Mouse (Mus musculus) c-Kit-positive CD71-positive TER-119-negative erythroid progenitor cells, embryonic 14.5 days (primary cell): Measurements from ENCODE around the gene Stat4.
"Not testable (repeated sequence)": the region's sequence is repeated elsewhere in the genome, so short reads cannot be mapped to it uniquely, and the experiment has no call there.

ENCODE experiments used
- DNase-seq: peaks from one replicate; pipeline ENCODE4 v3.0.0-alpha.2; 2013; ENCODE audit warnings: low read depth

Gene Stat4

DNA sequence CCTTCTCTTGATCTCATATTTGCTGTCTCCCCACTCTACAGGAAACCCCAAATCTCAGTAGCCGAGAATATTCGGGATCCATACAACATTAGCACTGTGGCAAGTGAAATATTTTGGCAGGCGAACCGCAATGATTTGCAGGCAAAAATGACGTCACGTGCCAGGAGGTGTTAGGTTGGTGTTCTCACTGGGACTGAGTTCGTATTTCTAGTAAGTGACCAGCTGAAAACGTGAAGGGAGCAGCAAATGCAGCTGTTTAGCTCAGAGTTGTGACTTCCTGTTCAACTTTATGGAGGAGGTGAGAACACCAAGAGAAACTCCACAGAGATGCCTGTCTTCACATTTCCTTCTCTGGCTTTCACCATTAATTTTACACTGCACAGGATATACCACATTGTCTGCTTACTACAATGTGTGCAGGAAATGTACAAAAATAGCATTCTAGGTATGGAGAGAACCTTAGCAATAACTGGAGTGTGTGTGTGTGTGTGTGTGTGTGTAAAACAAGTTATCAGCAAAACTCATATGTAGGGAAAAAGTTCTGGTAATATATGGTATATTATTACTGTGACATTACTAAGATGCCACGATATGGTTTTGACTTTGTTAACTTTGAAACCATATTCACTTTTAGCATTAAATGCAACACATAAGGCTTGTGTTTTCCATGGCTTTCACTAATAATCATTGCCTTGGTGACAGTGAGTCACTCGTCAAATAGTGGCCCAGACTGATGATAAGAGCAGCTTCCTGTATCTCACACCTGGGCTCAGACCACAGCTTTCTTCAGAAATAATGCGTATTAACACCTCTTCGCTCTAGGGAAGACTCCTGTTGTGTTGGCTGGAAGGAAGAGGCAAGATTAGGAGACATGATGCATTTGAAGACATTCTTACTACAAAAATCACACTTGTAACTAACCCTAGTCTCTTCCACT is 48.1 kb downstream of the Stat4 start:
- DNase-seq, result no peak

DNA sequence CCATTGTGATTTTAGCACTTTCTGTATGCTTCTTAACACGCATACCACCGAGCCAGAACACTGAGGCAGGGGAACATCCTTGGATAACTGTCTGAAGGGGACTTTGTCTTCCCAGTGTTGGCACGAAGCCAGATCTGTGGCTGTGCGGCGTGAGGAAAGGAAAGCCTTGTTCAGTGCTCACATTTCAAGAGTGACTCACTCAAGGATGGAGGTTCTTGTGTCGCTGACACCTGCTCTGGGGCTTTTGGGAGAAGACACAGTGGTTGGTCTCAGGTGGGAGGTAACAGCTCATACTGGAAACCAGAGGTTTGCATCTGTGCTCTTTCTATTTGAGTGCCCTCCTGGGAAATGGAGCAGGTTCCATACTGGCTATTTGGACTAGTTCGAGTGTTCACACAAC is 52.2 kb downstream of the Stat4 start:
- no peak for DNase-seq

DNA sequence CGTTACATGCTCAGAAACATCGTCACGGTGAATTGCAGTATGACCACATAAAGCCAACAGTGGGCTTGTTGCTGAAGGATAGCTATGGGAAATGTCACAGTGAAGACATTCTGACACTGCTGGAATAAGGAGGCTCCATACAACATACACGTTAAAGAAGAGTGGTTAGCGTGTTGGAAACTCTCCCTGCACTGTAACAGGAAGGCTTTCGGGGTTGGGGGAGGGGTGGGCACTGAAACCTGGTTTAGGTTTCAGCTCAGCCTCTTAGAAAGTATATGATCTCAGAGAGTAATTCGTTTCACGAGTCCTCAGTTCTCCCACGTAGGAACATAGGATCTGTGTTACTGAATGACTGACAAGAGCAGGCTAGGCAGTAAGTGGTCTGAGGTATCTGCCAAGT is 52.7 kb downstream of the Stat4 start:
- no peak for DNase-seq

DNA sequence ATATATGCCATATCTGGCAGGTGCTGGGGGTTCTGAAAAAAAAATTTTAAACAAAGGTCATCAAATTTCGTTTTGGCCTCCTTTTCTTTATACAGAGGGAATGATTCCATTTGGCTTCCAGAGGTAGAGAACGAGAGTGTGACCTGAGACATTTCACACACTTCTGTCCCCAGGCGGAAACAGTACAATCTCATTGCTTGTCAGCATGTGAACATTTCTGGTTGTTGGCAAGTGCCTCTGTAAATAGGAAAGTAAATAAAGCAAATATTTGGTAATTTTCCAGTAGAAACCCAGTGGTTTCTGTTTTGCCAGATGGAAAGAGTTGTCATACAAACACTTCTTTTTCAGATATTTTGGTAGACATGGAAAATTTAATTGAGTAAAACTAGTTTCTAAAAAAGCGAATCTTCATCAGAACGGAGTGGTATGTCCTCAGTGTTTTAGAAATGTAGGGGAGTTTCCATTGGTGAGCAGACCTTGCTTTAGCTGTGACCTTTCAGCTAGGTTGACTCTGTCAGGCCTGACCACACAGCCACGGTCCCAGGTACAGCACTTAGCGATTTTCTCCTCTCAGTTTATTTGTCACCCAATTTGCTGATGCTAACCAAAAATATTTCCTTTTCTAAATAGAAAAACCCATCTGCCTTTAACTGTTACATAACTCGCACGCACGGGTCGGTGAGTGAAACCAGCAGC is 53.6 kb downstream of the Stat4 start:
- no peak for DNase-seq

DNA sequence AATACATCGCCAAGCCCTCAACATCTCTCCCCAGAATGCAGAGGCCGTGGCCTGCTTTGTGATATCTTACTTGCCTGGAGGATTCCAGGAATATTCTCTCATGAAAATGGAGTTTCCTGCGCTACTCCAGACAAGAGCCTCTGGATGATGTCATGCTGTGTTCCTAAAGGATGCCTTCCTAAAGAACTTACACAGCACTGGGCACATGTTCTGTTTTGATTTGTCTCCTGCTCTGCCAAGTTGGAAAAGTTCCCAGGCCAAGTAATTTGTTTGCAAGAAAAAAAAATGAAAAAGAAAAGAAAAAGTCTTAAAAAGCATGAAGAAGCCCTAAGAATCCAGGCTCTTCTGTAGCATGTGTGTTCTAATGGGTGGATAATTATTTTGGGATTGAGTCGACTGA is 56.2 kb downstream of the Stat4 start:
- no peak for DNase-seq

DNA sequence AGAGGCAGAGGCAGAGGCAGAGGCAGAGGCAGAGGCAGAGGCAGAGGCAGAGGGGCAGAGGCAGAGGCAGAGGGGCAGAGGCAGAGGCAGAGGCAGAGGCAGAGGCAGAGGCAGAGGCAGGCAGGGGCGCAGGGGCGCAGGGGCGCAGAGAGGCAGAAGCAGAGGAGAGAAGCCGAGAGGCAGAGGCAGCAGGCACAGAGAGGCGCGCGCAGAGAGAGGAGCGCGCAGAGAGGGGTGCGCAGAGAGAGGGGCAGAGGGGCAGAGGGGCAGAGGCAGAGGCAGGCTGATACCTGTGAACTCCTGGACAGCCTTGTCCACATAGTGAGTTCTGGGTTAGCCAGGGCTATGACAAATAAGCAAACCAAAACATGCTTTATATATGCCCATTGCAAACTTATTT is 59.9 kb downstream of the Stat4 start:
- not testable (repeated sequence) for DNase-seq

DNA sequence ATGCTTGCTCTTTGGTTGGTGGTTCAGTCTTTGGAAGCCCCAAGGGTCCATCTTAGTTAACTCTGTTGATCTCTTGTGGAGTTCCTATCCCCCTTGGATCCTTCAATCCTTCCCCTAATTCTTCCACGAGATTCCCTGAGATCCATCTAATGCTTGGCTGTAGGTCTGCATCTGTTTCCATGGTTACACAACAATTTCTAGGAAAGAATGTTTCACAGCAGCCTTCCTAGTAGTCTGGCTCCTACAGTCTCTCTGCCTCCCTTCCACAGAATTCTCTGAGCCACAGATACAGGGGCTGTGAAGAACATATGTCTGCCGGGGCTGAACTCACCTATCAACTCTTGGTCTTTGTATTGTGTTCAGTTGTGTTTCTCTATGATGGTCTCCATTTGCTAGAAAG is 61.8 kb downstream of the Stat4 start:
- DNase-seq, result no peak

DNA sequence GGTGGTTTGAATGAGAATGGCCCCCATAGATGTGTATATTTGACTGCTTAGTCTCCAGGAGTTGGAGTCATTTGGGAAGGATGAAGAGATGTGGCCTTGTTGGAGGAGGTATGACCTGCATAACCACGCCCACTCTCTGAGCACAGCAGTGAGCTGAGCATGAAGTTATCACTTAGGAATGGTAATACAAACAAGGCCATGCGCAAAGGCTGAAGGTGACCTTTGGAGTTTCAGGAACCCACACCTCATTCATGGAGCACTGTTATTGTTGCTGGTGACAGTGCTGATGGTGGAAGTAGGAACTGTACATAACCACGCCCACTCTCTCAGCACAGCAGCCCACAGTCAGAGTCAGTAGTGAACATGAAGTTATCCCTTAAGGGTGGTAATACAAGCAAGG is 62.9 kb downstream of the Stat4 start:
- no peak for DNase-seq

DNA sequence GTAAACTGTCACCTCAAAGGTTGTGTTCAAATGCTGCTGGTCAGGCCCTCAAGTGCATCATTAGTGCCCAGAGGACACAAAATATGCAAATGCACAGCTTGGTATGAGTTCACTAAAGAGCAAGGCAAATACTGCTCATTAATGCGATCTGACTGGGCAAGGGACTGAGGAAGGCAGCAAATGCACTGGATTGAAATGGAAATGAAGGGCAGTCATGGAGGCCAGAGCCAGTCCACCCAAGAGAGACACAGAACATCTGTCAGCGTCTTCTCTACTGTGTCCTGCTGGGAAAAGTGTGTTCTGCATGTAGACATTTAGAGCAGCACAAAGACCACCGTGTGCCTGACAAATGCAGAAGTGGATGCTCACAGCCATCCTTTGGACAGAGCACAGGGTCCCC is 64.6 kb downstream of the Stat4 start:
- no peak for DNase-seq

DNA sequence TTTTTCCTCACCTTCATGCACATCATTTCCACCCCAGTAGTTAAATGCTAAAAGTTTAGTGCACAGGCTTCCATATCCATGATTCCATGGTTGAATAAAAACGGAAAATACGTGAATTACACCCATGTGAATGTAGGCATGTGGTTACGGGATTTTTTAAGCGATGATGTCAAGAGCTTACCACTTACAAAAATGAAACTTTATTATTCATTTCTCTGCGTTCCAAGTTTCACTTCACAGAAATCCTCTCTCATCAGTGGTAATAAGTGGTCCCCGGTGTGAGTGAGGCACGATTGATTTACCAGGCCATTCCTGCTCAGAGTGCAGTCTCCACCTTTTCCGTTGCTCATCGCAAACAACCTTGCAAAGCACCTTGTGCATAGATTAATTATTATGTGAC is 66.0 kb downstream of the Stat4 start:
- no peak for DNase-seq

DNA sequence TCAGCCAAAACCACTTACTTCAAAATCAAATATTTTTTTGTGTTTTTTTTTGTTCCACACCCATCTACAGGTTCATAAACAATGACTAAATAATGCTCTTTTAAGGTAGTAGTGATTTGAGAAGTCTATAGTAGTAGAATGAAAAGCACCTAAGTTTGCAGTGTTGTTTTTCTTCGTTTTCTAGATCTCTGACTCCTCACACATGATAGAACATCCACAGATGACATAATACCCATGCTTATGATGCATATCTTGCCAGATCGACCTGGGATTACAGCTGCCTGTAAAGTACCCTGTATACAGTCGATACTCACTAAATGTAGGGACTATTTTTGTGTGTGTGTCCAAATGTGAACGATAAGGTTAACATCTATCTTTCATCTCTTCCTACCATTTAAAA is 69.0 kb downstream of the Stat4 start:
- DNase-seq, result no peak

DNA sequence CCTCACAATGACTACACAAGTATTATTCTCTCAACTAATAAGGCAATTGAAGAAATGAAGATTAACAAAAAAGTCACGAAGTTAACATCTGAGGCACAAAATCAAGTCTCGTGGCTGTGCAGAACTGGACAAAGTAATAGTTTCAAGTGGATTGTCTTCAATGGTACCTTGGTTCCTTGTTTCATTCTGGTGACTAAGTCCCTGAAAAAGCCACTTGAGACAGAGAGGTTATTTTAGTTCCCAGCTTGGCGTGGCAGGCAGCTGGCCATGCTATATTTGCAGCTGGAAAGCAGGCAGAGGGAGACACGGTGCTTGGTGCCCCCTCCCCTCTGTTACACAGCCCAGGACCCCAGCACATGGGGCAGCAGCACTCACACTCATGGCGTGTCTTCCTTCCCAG is 70.2 kb downstream of the Stat4 start:
- no peak for DNase-seq

DNA sequence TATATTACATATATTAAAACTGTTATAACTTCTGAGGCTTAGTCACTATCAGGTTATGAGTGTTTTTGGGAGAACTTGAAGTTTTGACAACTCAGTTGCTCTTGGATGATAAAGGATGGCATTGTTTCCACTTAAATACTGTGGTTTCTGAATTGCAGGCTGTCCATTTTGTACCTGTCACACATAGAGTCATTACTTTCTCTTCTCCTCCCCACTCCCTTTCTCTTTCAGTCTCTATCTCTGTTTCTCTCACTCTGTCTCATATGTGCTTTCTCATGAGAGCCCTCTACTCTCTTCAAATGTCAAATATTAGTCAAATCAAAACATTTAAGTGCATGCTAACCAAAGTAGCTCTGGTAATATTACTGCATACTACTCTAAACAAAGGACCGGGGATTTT is 79.3 kb downstream of the Stat4 start:
- DNase-seq, result no peak

DNA sequence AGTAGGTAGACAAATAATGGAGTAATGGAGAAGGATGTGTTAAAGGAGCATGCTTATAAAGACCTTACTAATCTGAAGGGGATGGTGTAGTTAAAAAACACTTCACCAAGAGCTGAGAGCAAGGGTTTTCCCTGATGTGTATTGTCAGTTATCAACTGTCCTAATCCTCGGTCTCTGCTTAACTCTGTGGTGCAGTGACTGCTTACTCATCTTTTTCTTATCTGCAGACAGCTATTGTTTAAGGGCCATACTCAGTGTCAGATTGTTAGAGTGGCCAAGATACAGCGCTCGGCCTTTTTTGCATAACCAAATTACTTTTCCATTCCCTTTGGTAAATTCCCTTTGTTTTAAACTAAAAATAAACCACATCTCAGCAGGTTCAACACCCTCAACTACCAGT is 79.7 kb downstream of the Stat4 start:
- DNase-seq, result no peak

DNA sequence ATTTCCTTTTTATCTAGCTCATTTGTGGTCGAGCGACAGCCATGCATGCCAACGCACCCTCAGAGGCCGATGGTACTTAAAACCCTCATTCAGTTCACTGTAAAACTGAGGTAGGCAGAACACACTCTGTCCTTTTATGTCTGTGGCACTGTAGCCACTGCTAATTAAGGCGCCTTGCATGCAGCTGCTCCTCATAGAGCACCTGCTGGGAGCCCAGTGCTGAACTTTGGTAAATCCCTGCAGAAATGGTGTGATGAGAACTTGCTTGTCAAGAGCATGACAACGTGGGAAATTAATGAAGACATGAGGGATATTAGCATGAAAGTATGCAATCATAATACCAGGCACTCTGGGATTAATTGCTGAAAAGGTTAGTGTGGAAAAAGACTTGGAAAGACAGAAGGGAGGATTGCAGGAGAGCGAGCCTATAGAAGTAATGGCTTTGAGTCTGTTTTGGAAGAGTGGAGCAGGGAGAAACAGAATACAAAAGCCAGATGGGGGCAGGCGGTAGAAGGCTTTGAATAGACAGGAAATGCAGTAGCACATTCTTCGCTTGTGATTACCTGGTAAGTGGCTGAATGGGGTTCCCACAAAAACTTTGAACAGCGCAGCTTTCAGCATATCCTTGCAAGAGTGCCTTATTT is 92.9 kb downstream of the Stat4 start:
- no peak for DNase-seq

DNA sequence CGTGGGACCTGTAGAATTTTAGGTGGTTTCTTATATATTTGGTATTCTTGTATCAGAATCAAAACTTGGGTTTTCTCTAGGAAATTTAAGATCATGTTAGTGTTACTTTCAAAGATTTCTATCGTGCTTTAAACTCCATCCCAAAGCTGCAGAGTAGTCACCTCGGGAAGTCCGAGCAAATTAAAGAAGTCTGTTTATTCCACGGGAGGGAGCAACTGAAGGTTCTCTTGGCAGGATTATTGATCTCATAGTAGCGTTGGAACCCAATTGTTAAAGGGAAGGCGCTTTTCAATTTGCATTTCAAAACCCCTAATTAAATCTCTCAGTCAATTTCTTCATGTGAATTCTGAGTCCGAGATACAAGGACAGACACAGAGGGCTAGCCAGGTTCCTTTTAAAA is 93.4 kb downstream of the Stat4 start:
- no peak for DNase-seq

DNA sequence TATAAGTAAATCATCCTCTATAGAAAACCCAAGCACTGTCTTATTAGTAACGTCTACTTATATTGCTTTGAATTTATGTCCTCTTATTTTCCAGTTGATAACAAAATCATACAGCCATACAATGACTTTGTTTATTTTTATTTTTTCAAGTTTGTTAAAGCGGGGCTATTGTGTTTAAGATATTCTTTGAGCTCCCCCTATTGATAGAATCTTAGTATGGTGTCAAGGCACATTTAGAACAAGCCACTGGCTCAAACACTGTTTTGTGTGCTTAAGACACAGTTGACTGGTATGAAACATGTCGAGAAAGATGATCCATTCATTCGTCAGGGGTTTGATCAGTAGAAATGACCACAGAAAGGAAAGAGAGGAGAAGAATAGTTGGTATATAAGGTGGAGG is 99.3 kb downstream of the Stat4 start:
- DNase-seq, result no peak

DNA sequence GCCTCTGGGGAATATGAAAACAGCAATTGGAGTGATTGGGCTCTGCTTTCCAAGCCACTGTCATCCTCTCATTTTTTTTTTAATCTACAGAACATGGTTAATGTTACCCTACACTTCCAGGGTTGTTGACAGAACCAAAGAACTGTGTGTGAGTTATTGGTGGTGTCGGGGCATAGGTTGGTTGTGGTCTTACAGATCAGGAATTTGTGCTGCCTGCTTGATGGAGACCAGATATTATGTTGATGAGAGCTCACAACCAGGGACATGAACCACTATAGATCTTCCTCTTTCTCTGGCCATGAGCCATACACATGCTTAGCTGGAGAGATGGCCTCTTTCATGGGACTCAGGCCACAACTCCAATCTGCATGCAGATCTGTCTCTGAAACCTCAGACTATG is 100.2 kb downstream of the Stat4 start:
- DNase-seq, result no peak

DNA sequence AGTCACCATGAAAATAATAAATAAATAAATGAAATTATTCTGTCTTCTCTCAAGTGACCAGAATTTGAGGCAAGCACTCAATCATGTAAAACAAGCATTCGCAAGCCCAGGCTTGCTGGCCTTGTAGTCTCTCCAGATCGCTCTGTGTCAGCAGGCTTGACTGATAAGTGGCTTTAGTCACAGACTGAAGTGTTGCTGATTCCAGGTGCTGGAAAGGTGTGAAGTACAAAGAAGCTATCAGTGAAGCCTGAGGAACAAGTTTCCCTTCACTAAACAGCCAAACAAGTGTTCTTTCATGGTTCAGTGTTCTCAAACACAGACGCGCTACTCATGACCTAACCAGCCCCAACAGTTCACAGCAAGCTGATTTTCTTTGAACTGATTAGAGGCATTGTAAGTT is 101.7 kb downstream of the Stat4 start:
- DNase-seq, result no peak

DNA sequence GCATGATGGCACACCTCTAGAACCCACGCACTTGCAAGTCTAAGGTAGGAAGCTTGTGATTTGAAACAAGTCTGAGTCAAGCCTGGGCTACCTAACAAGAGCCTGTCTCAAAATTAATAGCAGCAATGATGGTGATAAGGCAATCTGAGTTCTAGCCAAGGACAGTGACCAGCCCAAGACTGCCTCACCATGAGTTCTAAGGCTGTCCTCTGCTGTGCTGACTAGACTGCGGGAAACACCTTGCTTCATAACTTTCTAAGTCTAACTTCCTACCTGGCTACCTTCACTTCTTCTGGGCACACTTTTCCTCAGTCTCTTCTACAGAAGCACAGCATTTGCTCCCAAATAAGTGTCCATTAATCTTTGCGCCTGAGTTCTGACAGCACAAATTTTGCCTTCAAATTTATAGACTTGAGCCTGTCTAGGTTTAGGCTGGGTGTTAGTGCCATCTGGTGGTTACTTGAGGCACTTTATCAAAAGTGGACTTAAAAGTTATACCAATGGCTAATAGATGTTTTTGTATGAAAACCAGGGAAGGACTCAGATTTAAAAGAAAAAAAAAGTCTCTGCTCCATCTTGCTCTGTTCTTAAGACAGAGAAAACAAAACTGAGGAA is 111.8 kb downstream of the Stat4 start:
- no peak for DNase-seq

DNA sequence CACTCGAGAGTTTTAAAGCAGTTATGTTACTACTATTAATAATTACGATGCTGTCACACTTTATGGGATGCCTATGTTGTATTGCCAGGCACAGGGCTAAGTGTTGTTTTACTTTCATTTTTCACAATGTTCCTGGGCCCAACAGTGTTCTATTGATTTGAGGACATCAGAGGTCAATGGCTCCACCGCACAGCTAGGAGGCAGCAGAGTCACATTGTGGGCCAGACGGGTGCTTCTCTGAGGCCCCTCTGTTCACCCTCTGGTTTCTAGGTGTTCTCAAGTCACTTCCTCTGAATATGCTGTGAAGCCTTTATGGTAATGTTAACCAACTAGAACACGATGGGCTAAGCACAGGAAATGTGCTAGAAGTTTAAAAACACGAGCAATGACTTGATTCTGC is 113.5 kb downstream of the Stat4 start:
- DNase-seq, result no peak

DNA sequence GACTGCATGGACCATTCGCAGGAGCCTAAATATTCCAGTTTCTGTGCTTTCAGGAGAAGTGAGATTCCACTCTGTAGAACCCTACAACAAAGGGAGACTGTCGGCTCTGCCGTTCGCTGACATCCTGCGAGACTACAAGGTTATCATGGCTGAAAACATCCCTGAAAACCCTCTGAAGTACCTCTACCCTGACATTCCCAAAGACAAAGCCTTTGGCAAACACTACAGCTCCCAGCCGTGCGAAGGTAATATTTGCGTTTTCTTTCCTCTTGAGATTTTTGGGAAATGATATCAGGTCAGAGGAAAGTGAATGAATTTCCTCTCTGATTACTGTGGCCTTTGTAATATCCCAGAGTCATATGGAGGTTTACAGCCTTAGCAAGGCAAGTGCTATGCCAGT is 115.8 kb downstream of the Stat4 start:
- DNase-seq, result no peak

DNA sequence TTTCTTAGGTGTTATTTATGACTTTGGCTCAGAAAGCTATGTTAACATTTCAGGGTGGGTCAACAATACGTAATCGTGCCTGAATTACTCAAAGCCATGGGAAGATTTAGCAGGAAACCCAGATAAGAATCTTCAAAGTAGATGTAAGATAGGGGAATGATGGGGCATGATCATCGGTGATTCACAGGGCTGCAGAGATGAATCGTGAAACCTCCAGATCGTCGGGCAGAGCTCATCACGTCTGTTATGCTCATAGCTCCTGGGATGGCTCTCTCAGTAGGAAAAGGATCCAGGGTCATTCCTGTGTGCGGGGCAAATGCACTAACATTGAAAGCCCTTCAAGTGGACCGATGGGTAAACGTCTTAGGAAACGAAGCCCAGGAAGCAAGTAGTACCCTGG is 120.3 kb downstream of the Stat4 start:
- DNase-seq, result no peak
